ENCODE assay signal across 18 mouse cellular contexts in the genomic region with DNA sequence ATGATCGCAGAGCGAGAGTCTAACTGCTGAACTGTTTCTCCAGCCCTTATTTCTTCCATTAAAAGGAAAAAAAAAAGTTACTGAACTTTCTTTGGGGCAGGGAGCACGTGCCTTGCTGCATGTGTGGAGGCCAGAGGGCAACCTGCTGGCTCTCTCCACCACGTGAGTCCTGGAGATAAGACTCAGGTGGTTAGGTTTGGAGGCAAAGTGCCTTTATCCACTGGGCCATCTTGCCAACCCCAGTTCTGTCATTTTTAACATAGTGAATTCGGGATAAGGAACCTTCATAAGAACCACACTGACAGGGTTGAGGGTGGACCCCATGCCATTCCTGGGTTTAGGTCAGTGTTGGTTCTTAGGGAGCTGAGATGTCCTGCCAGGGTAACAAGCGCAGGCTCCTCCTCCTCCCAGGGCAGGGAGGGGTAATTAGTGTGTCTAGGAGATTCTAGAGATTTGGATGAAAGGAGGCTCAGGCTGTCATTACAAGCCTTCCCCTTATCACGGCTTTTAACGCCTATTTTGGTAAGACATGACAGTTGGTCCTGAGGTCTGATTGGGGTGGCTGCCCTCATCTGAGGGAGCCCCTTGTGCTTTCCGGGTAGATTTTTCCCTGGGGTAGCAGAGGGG.
A peak's percentile ranks its signal among the peaks of the same experiment; 100 is the strongest.
DNase-seq lines count a peak whose midpoint lies in the region; ATAC-seq and TF ChIP-seq lines count a peak whose summit lies in the region.
"Had no signal": no experiment of that assay in that cellular context is flagged by ENCODE, and none has a peak within 500 bp of the region (broad histone marks: within the 10 kb centered on the region; RNA-seq: fewer than 3 reads in every experiment).

No protein-coding gene starts in this region.

- H3K4me1 ChIP-seq in kidney, adult 2 months (ENCODE audit: control insufficient read depth, insufficient read depth, low read length) = no peaks in the 10 kb centered on the region
- no peaks in the 10 kb centered on the region for H3K4me1 ChIP-seq in kidney, embryonic 14.5 days (ENCODE audit: control insufficient read depth, insufficient read depth, low read length)
- H3K4me1 ChIP-seq in MEL (ENCODE audit: control insufficient read depth in 1 of 2, insufficient read depth in 2 of 2, low read length in 2 of 2) = peaks cover 13 to 42% of the 10 kb centered on the region in 2 experiments
- no peaks in the 10 kb centered on the region for H3K4me1 ChIP-seq in intestine, embryonic 16.5 days (ENCODE audit: control insufficient read depth, insufficient read depth, low read length)
- H3K4me1 ChIP-seq in heart, embryonic 10.5 days = no peaks in the 10 kb centered on the region
- H3K4me1 ChIP-seq: embryonic facial prominence, embryonic 12.5 days; heart, embryonic 12.5 days; limb, embryonic 13.5 days had no signal

- ATAC-seq in kidney, embryonic 14.5 days (ENCODE audit: low FRiP score, low TSS enrichment) = no peak
- peak; percentile 75 for ATAC-seq in intestine, embryonic 16.5 days
- peak; percentile 86 for ATAC-seq in megakaryocyte progenitor cell, adult 5-6 weeks (replicated peaks; ENCODE audit: poor library complexity)
- ATAC-seq: forebrain, embryonic 14.5 days; midbrain, embryonic 16.5 days had no signal

- no peak for TF ChIP-seq CTCF in kidney, adult 2 months (conservative IDR thresholded peaks at IDR 0.05; ENCODE audit: insufficient read depth, insufficient read length, low read depth, low read length)
- TF ChIP-seq CTCF in MEL (IDR thresholded peaks at IDR 0.05 in 2 of 3, conservative IDR thresholded peaks at IDR 0.05 in 1 of 3; ENCODE audit: control insufficient read depth in 1 of 3, insufficient read depth in 1 of 3, low read depth in 2 of 3, low read length in 3 of 3, poor library complexity in 1 of 3, severe bottlenecking in 1 of 3) = no peak

- DNase-seq in kidney, adult 2 months = peak; percentile 32
- DNase-seq in MEL (ENCODE audit: low read depth, low spot score) = peak; percentile 78
- no peak for DNase-seq in gastrocnemius, postnatal 25 days
- no peak for DNase-seq in gastrocnemius, adult 8-10 months (ENCODE audit: low spot score in 2 of 2)
- no peak for DNase-seq in heart, embryonic 10.5 days (ENCODE audit: low spot score)
- DNase-seq: cerebellum, adult 9-10 months; gastrocnemius, adult 2 months; lung, postnatal 4 days; thymus, postnatal 14 days had no signal

- no peaks in the 10 kb centered on the region for H3K79me2 ChIP-seq in MEL (ENCODE audit: control insufficient read depth, insufficient read depth, low read length, poor library complexity)

- H3K4me3 ChIP-seq in kidney, adult 2 months (ENCODE audit: insufficient read depth, low read depth, low read length) = no peak overlapping the region
- no peak overlapping the region for H3K4me3 ChIP-seq in kidney, embryonic 14.5 days (ENCODE audit: low read length)
- H3K4me3 ChIP-seq in MEL (ENCODE audit: control insufficient read depth in 1 of 2, insufficient read depth in 1 of 2, low read depth in 2 of 2, low read length in 2 of 2) = peak overlapping the region in 1 of 2 experiments; percentile 8; a peak in 1 of 4 replicates
- H3K4me3 ChIP-seq in intestine, embryonic 16.5 days (ENCODE audit: low read length) = no peak overlapping the region
- H3K4me3 ChIP-seq in heart, embryonic 10.5 days = no peak overlapping the region
- H3K4me3 ChIP-seq: embryonic facial prominence, embryonic 12.5 days; gastrocnemius, adult 2 months; heart, embryonic 12.5 days; hindbrain, embryonic 10.5 days; limb, embryonic 13.5 days had no signal

- peak; percentile 28 to 84; a peak in 2 of 4 replicates for TF ChIP-seq EP300 in MEL (IDR thresholded peaks at IDR 0.05; ENCODE audit: low read depth in 1 of 2, low read length in 2 of 2)

- no peak overlapping the region for H3K9ac ChIP-seq in kidney, embryonic 14.5 days (ENCODE audit: low read depth, low read length)
- peak overlapping the region; percentile 20 for H3K9ac ChIP-seq in MEL (ENCODE audit: control insufficient read depth, low read depth, low read length, poor library complexity, severe bottlenecking)
- no peak overlapping the region for H3K9ac ChIP-seq in intestine, embryonic 16.5 days (ENCODE audit: low read depth, low read length)
- H3K9ac ChIP-seq: embryonic facial prominence, embryonic 12.5 days; heart, embryonic 12.5 days; limb, embryonic 13.5 days had no signal

- H3K4me2 ChIP-seq in kidney, embryonic 14.5 days (replicated peaks; ENCODE audit: low read depth, low read length) = no peak overlapping the region
- H3K4me2 ChIP-seq in intestine, embryonic 16.5 days (ENCODE audit: low read depth, low read length) = no peak overlapping the region
- H3K4me2 ChIP-seq: embryonic facial prominence, embryonic 12.5 days; heart, embryonic 12.5 days; limb, embryonic 13.5 days had no signal

- TF ChIP-seq POLR2A in kidney, adult 2 months (IDR thresholded peaks at IDR 0.05; ENCODE audit: low read depth, low read length) = no peak
- TF ChIP-seq POLR2A in MEL (IDR thresholded peaks at IDR 0.05; ENCODE audit: control insufficient read depth in 1 of 2, insufficient read depth in 1 of 2, low read depth in 1 of 2, low read length in 2 of 2, poor library complexity in 1 of 2) = no peak

- WGBS in kidney, adult 2 months = 61% methylated on average over 9 of the region's 9 CpGs
- 58% methylated on average over 9 of the region's 9 CpGs for WGBS in kidney, embryonic 14.5 days
- 57% methylated on average over 9 of the region's 9 CpGs for WGBS in intestine, embryonic 16.5 days
- 46% methylated on average over 9 of the region's 9 CpGs for WGBS in heart, embryonic 10.5 days

- no peaks in the 10 kb centered on the region for H3K9me3 ChIP-seq in kidney, embryonic 14.5 days (ENCODE audit: control insufficient read depth, low read length)
- H3K9me3 ChIP-seq in MEL (replicated peaks; ENCODE audit: insufficient read depth, low read length) = no peaks in the 10 kb centered on the region
- no peaks in the 10 kb centered on the region for H3K9me3 ChIP-seq in intestine, embryonic 16.5 days (ENCODE audit: control insufficient read depth, low read length)
- H3K9me3 ChIP-seq in heart, embryonic 10.5 days = no peaks in the 10 kb centered on the region
- H3K9me3 ChIP-seq: embryonic facial prominence, embryonic 12.5 days; heart, embryonic 12.5 days; hindbrain, embryonic 10.5 days; limb, embryonic 13.5 days had no signal

- no peaks in the 10 kb centered on the region for H3K27me3 ChIP-seq in kidney, adult 2 months (replicated peaks; ENCODE audit: control insufficient read depth, insufficient read depth, low read length)
- no peaks in the 10 kb centered on the region for H3K27me3 ChIP-seq in kidney, embryonic 14.5 days (ENCODE audit: control insufficient read depth, insufficient read depth, low read length)
- no peaks in the 10 kb centered on the region for H3K27me3 ChIP-seq in MEL (ENCODE audit: control insufficient read depth in 1 of 2, insufficient read depth in 2 of 2, low read length in 2 of 2)
- H3K27me3 ChIP-seq in intestine, embryonic 16.5 days (replicated peaks; ENCODE audit: control insufficient read depth, insufficient read depth, low read length) = no peaks in the 10 kb centered on the region
- peaks cover 5% of the 10 kb centered on the region; the same call in 1 of the 2 replicates for H3K27me3 ChIP-seq in heart, embryonic 10.5 days (ENCODE audit: insufficient read depth, poor library complexity, severe bottlenecking)
- H3K27me3 ChIP-seq: embryonic facial prominence, embryonic 12.5 days; heart, embryonic 12.5 days had no signal

- no peak for TF ChIP-seq RAD21 in MEL (IDR thresholded peaks at IDR 0.05; ENCODE audit: low read depth, low read length)

- no peak overlapping the region for H3K27ac ChIP-seq in kidney, adult 2 months (ENCODE audit: insufficient read depth, low read depth, low read length)
- no peak overlapping the region for H3K27ac ChIP-seq in kidney, embryonic 14.5 days (ENCODE audit: low read depth, low read length)
- peak overlapping the region; percentile 76 for H3K27ac ChIP-seq in MEL (ENCODE audit: control insufficient read depth, low read depth, low read length)
- no peak overlapping the region for H3K27ac ChIP-seq in intestine, embryonic 16.5 days (ENCODE audit: low read length)
- no peak overlapping the region for H3K27ac ChIP-seq in heart, embryonic 10.5 days
- H3K27ac ChIP-seq: embryonic facial prominence, embryonic 12.5 days; gastrocnemius, adult 2 months; hindbrain, embryonic 10.5 days; limb, embryonic 13.5 days had no signal

- H3K36me3 ChIP-seq in kidney, adult 2 months (ENCODE audit: control insufficient read depth, insufficient read depth, low read length) = no peaks in the 10 kb centered on the region
- no peaks in the 10 kb centered on the region for H3K36me3 ChIP-seq in kidney, embryonic 14.5 days (ENCODE audit: control insufficient read depth, insufficient read depth, low read length)
- H3K36me3 ChIP-seq in MEL (ENCODE audit: control insufficient read depth in 1 of 2, insufficient read depth in 2 of 2, low read length in 2 of 2) = peaks cover 0 to 29% of the 10 kb centered on the region in 2 experiments; a peak in 2 of 4 replicates
- H3K36me3 ChIP-seq in intestine, embryonic 16.5 days (ENCODE audit: control insufficient read depth, insufficient read depth, low read length) = no peaks in the 10 kb centered on the region
- H3K36me3 ChIP-seq in heart, embryonic 10.5 days = no peaks in the 10 kb centered on the region
- H3K36me3 ChIP-seq: embryonic facial prominence, embryonic 12.5 days; heart, embryonic 12.5 days; hindbrain, embryonic 10.5 days; limb, embryonic 13.5 days had no signal

TF ChIP-seq in MEL, 35 proteins besides CTCF, POLR2A, EP300 and RAD21 (continues in another document):
- TF ChIP-seq MYC (IDR thresholded peaks at IDR 0.05; ENCODE audit: low read depth, low read length) (peak; percentile 91), MYB (IDR thresholded peaks at IDR 0.05; ENCODE audit: low read depth, low read length) (peak; percentile 26), TAL1 (IDR thresholded peaks at IDR 0.05; ENCODE audit: low read length) (peak; percentile 80), USF2 (IDR thresholded peaks at IDR 0.05; ENCODE audit: borderline replicate concordance in 1 of 2, insufficient read depth in 1 of 2, low read depth in 1 of 2, low read length in 2 of 2) (0 out of 4 replicates have a peak, but pooled peaks of 1 of the 2 experiments have one; percentile 47), BHLHE40 (IDR thresholded peaks at IDR 0.05; ENCODE audit: borderline replicate concordance, low read depth, low read length) (peak; percentile 99), ZNF384 (IDR thresholded peaks at IDR 0.05; ENCODE audit: low read depth, low read length) (peak; percentile 79), UBTF (IDR thresholded peaks at IDR 0.05; ENCODE audit: borderline replicate concordance, insufficient read depth, low read depth, low read length) (no peak), USF1 (IDR thresholded peaks at IDR 0.05; ENCODE audit: low read depth, low read length) (peak; percentile 88), TCF12 (IDR thresholded peaks at IDR 0.05; ENCODE audit: low read depth, low read length) (peak; percentile 88), ETS1 (IDR thresholded peaks at IDR 0.05; ENCODE audit: low read depth, low read length) (peak; percentile 90), SMC3 (IDR thresholded peaks at IDR 0.05; ENCODE audit: low read depth, low read length) (no peak), MAX (IDR thresholded peaks at IDR 0.05; ENCODE audit: low read length) (peak; percentile 93), MXI1 (IDR thresholded peaks at IDR 0.05; ENCODE audit: low read depth, low read length) (peak; percentile 86)

Comparison
In these comparisons a context has a peak if more than half of its experiments do, and no peak if none do; other contexts are left out.
1. DNase-seq: peak in kidney, adult 2 months (single experiment) and MEL (single experiment); none in gastrocnemius, postnatal 25 days (single experiment), gastrocnemius, adult 8-10 months (0 of 2) and heart, embryonic 10.5 days (single experiment).